Mouse (Mus musculus) thymus, adult 2 months (tissue): ENCODE results near the gene Cacna2d3. TPM values are rescaled to one million over a fixed set of nuclear protein-coding genes. Genes with fewer than 3 reads are reported as not detected.

ENCODE experiments used
- DNase-seq: peaks from one replicate; pipeline ENCODE4 v3.0.0; 2021
- H3K27ac ChIP-seq: fragments of 200-500 bp; 2 replicates; pipeline ENCODE4 v1.5.1; 2012; ENCODE audit warnings: low read length, control low read depth; ENCODE audit not compliant: control insufficient read depth, insufficient read depth
- H3K27me3 ChIP-seq: fragments of 200-500 bp; 2 replicates; pipeline ENCODE4 v1.6.1; 2012; ENCODE audit warnings: mild to moderate bottlenecking, low read length, moderate library complexity, mixed read lengths; ENCODE audit not compliant: control insufficient read depth, insufficient read depth
- H3K36me3 ChIP-seq: fragments of 200-500 bp; 2 replicates; pipeline ENCODE4 v1.6.1; 2012; ENCODE audit warnings: mild to moderate bottlenecking, low read length, moderate library complexity; ENCODE audit not compliant: control insufficient read depth, insufficient read depth
- H3K4me1 ChIP-seq: fragments of 200-500 bp; replicated peaks from 2 replicates; pipeline ENCODE4 v1.6.1; 2012; ENCODE audit warnings: low read length; ENCODE audit not compliant: control insufficient read depth, insufficient read depth
- H3K4me3 ChIP-seq: fragments of 200-500 bp; 2 replicates; pipeline ENCODE4 v1.5.1; 2012; ENCODE audit warnings: mild to moderate bottlenecking, low read length, control low read depth, moderate library complexity; ENCODE audit not compliant: control insufficient read depth, insufficient read depth
- CTCF ChIP-seq: fragments of 200-500 bp; IDR thresholded peaks from 2 replicates; pipeline ENCODE4 v1.5.1; 2012; ENCODE audit warnings: mild to moderate bottlenecking, control low read depth, low read length, moderate library complexity, borderline replicate concordance; ENCODE audit not compliant: control insufficient read depth, poor library complexity, insufficient read depth; ENCODE audit errors: extremely low read depth
- POLR2A ChIP-seq: fragments of 200-500 bp; IDR thresholded peaks from 2 replicates; pipeline ENCODE4 v1.6.1; 2012; ENCODE audit warnings: mild to moderate bottlenecking, low read length, control low read depth, moderate library complexity; ENCODE audit not compliant: control insufficient read depth, poor library complexity, insufficient read depth; ENCODE audit errors: extremely low read depth
- WGBS: fragments of 180-500 bp; shearing (Covaris S2); methylation state at CpG from one replicate; pipeline ENCODE4 v1.1.7; 2018; 5-methylcytosine and 5-hydroxymethylcytosine counted together
- polyA plus RNA-seq: library from polyadenylated mRNA; depleted of rRNA; stranded (reverse); fragments of >200 nt; gene quantifications from 2 replicates; pipeline ENCODE4 v1.2.3, GENCODE M21; 2012

Gene Cacna2d3
- polyA plus RNA-seq, 1 experiment: 0.08 TPM

GRCm38 (mm10) chr14:29592896-29593295, 128.8 kb downstream of the Cacna2d3 start:
- Histone ChIP-seq H3K36me3 (no peaks in the 10 kb centered on the region), H3K27ac (no peak overlapping the region), H3K27me3 (no peaks in the 10 kb centered on the region), H3K4me1 (no peaks in the 10 kb centered on the region), H3K4me3 (no peak overlapping the region)
- 90% methylated on average over 4 of the region's 4 CpGs for WGBS
- TF ChIP-seq CTCF (no peak), POLR2A (no peak)
- no peak for DNase-seq

- Histone ChIP-seq H3K27me3 (no peaks in the 10 kb centered on the region), H3K36me3 (no peaks in the 10 kb centered on the region), H3K4me3 (no peak overlapping the region), H3K27ac (no peak overlapping the region), H3K4me1 (no peaks in the 10 kb centered on the region)
- WGBS: 92% methylated on average over 9 of the region's 9 CpGs
- TF ChIP-seq POLR2A: no peak
- no peak for TF ChIP-seq CTCF
- no peak for DNase-seq
Measured at GRCm38 (mm10) chr14:29589628-29590027, 132.0 kb downstream of the Cacna2d3 start.

- Histone ChIP-seq H3K36me3 (no peaks in the 10 kb centered on the region), H3K4me3 (no peak overlapping the region), H3K27me3 (no peaks in the 10 kb centered on the region), H3K27ac (no peak overlapping the region), H3K4me1 (no peaks in the 10 kb centered on the region)
- TF ChIP-seq CTCF (no peak), POLR2A (no peak)
- no peak for DNase-seq
- WGBS: 68% methylated on average over 2 of the region's 2 CpGs
Measured at GRCm38 (mm10) chr14:29581961-29582360, 139.7 kb downstream of the Cacna2d3 start.

GRCm38 (mm10) chr14:29577786-29578185, 143.9 kb downstream of the Cacna2d3 start:
- TF ChIP-seq CTCF: no peak
- no peak overlapping the region for H3K27ac ChIP-seq
- WGBS: 68% methylated on average over 1 of the region's 1 CpGs

GRCm38 (mm10) chr14:29575551-29575950, 146.1 kb downstream of the Cacna2d3 start:
- no peak for DNase-seq
- Histone ChIP-seq H3K36me3 (no peaks in the 10 kb centered on the region), H3K27me3 (no peaks in the 10 kb centered on the region), H3K4me1 (no peaks in the 10 kb centered on the region), H3K4me3 (no peak overlapping the region), H3K27ac (no peak overlapping the region)
- no peak for TF ChIP-seq POLR2A
- TF ChIP-seq CTCF: no peak
- WGBS: 70% methylated on average over 5 of the region's 5 CpGs

More at GRCm38 (mm10) chr14:29577786-29578185, 143.9 kb downstream of the Cacna2d3 start:
- no peaks in the 10 kb centered on the region for H3K27me3 ChIP-seq
- H3K36me3 ChIP-seq: no peaks in the 10 kb centered on the region
- H3K4me3 ChIP-seq: no peak overlapping the region
- no peaks in the 10 kb centered on the region for H3K4me1 ChIP-seq
- DNase-seq: no peak

GRCm38 (mm10) chr14:29562704-29563103, 159.0 kb downstream of the Cacna2d3 start:
- Histone ChIP-seq H3K27me3 (no peaks in the 10 kb centered on the region), H3K36me3 (no peaks in the 10 kb centered on the region), H3K4me1 (no peaks in the 10 kb centered on the region), H3K27ac (no peak overlapping the region), H3K4me3 (no peak overlapping the region)
- 67% methylated on average over 6 of the region's 6 CpGs for WGBS
- DNase-seq: no peak
- TF ChIP-seq POLR2A (no peak), CTCF (no peak)

GRCm38 (mm10) chr14:29561122-29561834, 160.4 kb downstream of the Cacna2d3 start:
- WGBS: 81% methylated on average over 11 of the region's 11 CpGs
- Histone ChIP-seq H3K4me3 (no peak overlapping the region), H3K27me3 (no peaks in the 10 kb centered on the region), H3K36me3 (no peaks in the 10 kb centered on the region), H3K4me1 (no peaks in the 10 kb centered on the region), H3K27ac (no peak overlapping the region)
- no peak for TF ChIP-seq POLR2A
- TF ChIP-seq CTCF: no peak
- no peak for DNase-seq

- DNase-seq: no peak
- Histone ChIP-seq H3K36me3 (no peaks in the 10 kb centered on the region), H3K4me3 (no peak overlapping the region), H3K27ac (no peak overlapping the region), H3K4me1 (no peaks in the 10 kb centered on the region), H3K27me3 (no peaks in the 10 kb centered on the region)
- TF ChIP-seq CTCF (no peak), POLR2A (no peak)
- 95% methylated on average over 8 of the region's 8 CpGs for WGBS
Measured at GRCm38 (mm10) chr14:29558440-29558839, 163.2 kb downstream of the Cacna2d3 start.
